Mouse (Mus musculus): Measurements from ENCODE around the gene Grtp1.

DNA sequence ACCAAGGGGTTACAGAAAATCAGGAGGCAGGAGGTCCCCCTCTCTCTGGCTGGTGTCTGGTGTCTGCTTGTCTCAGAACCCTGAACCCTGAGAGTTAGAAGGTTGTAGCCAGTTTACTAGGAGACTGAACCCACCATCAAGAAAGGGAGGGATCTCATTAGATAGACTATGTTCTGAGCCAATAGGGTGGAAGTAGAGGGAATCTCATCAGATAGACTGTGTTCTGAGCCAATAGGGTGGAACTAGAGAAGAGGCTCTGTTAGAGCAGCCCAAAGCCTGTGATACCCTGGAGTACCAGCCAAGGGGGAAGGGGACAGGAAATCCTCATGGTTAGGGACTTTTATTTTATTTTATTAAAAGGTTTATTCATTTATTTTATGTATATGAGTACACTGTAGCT lies 17.6 kb upstream of the Grtp1 start:
- no peak for TF ChIP-seq CTCF (IDR thresholded peaks at IDR 0.05; ENCODE audit: low read depth)
- no peak for TF ChIP-seq EP300 (IDR thresholded peaks at IDR 0.05; ENCODE audit: low read depth)
